Mouse (Mus musculus): Measurements from ENCODE around the gene Xbp1.

- TF ChIP-seq EP300 (IDR thresholded peaks at IDR 0.05; ENCODE audit: low read length): no peak
- TF ChIP-seq CTCF (conservative IDR thresholded peaks at IDR 0.05 in 1 of 2, IDR thresholded peaks at IDR 0.05 in 1 of 2; ENCODE audit: low read depth in 2 of 2, low read length in 2 of 2): no peak
- TF ChIP-seq E2F4 (IDR thresholded peaks at IDR 0.05; ENCODE audit: insufficient replicate concordance, low read depth, low read length): no peak
- no peak for TF ChIP-seq ZC3H11A (IDR thresholded peaks at IDR 0.05; ENCODE audit: low read depth, low read length)
- no peak for TF ChIP-seq SIN3A (IDR thresholded peaks at IDR 0.05; ENCODE audit: low read length)
- TF ChIP-seq POLR2A (IDR thresholded peaks at IDR 0.05; ENCODE audit: low read depth, low read length): no peak
- no peak for TF ChIP-seq ZNF384 (IDR thresholded peaks at IDR 0.05; ENCODE audit: low read depth, low read length)
- TF ChIP-seq TBP (conservative IDR thresholded peaks at IDR 0.05; ENCODE audit: low read depth, low read length): no peak
Observed at GRCm38 (mm10) chr11:5495906-5496305, 24.6 kb upstream of the Xbp1 start.
